Mouse (Mus musculus): Measurements from ENCODE around the gene Rbfox1.

Gene Rbfox1

DNA sequence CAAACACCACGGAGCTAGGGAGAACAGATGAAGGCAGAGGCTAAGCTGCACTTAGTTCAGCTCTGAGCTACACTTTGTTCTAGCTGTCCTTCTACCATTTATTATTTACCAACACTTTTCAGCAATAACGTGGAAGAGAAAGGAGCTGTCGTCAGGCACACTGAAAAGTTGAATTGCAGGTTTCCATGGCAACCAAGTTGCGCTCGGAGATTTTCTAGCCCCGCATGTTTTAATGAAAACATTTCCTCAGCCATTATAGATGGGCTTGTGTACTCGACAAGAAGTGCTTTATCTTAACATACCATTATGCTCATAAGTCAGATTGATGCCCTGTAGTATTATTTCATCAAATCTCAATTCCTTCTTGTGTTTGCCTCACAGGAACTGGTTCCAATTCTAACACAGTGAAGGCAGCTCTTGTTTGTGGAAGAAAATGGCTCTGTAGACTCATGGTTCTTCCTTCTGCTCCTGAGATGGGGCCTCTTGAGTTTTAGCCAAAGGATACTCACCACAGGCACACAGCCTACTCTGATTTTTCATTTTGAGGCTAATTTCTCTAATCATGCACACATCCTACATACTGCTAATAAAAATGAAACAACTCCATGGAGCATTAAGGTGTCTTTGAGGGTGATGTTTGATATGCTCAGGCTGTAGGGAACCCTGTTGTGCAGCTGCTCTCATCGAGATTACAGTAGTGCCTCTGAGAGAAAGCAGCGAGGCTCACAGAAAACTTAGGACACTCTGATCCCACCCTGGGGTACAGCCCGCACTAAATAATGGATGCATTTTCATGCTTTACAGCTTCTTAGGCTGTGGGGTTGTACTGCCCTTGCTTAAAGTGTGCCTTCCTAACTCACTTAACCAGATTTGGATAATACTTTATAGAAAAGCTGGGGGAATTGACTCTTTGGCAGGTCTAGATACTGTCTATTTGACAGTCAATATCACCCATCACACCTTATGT is 107.2 kb downstream of the Rbfox1 start:
- no peak for DNase-seq (ENCODE audit: low read depth, low spot score)

DNA sequence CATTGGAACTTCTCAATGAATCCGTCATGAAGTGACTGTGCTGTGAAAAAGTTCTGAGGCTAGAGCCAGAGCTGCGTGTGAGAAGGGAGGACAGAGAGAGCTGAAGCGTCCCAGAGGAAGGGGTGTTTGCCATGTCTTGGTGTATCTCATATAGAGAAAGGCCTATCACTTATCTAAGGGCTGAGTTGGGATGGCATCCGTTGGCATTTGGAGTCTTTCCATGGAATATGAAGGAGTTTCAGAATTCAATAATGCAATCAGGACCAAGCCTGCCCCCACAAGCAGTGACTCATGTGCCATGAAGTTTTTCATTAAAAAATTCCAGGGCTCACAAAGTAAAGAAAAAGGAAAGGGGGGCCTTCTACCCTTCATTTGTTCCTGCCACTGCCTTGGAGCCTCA is 112.0 kb downstream of the Rbfox1 start:
- DNase-seq (ENCODE audit: low read depth, low spot score), result no peak

DNA sequence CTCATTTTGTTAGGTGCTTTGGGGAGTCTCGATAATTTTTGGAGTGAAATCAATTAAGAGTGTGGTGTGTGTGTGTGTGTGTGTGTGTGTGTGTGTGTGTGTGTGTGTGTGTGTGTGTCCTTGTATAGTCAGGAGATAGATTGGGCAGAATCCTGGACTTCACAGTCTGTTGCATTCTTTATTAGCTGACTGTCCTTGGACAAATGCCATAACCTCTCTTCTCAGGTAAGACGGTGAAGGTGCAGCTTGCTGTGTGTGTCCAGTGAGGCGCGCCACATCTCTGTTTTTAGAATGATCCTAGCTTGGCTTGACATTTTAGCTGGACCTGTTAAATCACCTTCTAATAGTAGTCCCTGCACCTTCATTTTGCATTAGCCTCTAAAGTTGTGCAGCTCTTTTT is 112.5 kb downstream of the Rbfox1 start:
- no peak for DNase-seq (ENCODE audit: low read depth, low spot score)

DNA sequence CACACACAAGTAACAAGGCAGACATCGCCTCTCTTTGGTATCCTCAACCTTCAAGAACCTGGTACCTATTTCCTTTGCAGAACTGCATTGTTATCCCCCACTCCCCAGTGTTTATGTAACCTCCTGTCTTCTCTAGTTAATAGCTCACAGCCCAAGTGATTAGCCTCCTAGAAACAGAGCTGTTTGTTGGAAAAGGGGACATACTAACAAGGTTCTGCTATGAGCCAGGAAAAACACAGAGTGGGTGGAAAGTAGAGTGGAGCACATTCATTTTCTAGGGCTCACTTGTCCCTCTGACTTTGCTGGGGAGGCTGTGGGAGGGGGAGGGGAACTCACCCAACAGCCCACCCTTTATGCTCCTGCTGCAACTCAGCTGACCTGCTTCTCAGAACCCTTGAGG is 114.9 kb downstream of the Rbfox1 start:
- no peak for DNase-seq (ENCODE audit: low read depth, low spot score)

DNA sequence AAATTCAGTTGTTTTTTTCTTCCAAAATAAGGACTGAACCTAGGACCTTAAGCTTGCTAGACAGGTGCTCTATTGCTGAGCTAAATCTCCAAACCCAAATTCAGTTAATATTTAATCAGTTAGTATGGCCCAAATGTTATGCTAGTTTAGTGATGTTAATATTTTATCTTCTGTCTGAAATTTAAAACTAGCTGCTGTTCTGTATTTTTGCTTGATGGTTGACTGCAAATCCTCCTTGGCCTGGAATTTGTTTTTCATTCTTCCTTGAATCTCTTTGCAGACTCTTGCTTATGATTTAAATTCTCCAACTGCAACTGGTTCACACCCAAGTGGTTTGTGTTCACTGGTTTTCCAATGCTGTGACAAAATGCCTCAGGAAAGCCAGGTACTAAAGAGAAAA is 121.8 kb downstream of the Rbfox1 start:
- DNase-seq (ENCODE audit: low read depth, low spot score), result no peak

DNA sequence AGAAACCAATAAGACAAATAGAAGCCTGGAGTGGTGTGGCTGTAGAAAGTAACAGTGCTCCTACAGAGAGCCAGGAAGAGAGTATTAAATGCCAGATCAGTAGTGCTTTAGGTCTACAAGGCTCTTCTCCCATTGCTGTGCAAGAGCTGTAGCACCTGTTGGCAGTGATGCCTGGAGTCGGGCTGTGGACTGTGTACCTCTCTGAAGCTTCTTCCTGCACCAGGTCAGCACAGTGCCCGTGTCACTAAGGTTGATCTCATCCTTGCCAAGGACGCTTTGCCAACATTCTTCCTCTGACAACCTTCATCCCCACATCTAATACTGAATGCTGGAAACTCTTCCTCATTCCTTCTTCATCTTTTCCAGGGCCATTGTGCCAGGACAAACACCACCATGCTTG is 127.7 kb downstream of the Rbfox1 start:
- DNase-seq (ENCODE audit: low read depth, low spot score), result no peak

DNA sequence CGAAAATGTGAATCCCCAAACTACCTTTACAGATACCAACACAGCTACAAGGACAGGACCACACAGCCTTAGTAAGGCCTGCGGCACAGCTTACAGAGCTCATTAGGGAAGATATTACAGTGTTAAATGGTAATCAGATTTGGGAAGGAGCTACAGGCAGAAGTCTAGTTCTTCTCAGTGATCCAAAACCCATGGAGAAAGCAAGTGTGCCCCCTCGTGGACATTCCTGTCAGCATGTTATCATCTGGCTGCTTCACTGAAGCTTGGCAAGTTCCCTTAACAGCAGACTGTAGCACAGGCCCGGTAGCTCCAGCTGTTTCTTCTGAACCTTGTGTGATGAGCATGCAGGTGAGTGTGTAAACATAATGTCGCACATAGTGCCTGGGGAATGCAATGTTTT is 133.5 kb downstream of the Rbfox1 start:
- DNase-seq (ENCODE audit: low read depth, low spot score), result peak; percentile 12

DNA sequence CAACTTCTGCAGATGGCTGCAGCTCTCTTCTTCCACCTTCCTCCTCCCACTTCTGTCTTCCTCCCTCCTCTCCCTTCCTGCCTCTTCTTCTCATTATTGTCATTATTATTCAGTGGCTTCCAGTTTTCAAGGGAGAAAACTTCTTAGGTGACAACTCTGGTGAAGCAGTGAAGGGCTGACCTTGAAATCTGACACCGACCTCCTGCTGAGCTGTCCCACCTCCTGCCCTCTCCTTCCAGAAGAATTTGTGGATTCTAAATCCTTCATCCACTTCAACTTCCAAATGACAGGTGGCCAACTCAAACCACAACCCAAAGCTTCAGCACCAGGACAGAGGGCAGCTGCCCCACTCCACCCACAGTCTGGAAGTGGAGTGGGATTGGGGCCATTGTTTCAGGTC is 134.2 kb downstream of the Rbfox1 start:
- no peak for DNase-seq (ENCODE audit: low read depth, low spot score)

DNA sequence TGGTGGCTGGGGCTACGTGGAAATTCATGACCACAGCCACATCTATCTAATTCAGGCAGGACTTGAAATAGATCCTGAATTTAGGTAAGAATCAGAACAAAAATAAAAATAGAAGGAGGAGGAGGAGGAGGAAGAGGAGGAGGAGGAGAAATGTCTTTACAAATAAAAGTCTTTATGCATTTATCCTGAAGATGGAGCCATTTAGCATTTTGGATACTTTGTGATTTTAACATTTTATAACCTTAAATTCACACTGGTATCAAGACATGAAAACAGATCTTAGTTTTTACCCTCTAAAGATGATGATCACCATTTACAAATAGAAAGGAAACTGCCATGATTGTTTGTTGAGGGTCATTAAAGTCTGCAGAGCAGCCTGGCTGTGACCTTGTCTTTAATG is 146.1 kb downstream of the Rbfox1 start:
- DNase-seq (ENCODE audit: low read depth, low spot score), result no peak

DNA sequence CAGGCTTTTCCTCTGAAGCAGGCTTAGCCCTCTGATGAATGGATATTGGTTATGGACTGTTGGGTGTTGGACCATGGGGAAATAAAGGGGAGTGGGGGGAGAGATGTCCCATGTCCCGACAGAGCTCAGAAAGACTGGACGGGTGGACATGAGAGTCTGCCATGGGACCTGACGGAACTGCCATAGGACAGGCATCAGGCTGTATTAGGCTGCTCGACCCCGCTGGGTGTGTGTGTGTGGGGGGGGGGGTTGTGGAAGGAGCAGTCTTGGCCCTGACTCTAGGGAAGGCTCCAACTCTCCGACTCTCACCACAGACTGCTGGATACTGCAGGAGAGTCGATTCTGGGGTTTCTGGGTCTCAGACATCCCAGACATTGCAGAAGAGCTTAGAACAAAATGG is 147.4 kb downstream of the Rbfox1 start:
- DNase-seq (ENCODE audit: low read depth, low spot score), result no peak

DNA sequence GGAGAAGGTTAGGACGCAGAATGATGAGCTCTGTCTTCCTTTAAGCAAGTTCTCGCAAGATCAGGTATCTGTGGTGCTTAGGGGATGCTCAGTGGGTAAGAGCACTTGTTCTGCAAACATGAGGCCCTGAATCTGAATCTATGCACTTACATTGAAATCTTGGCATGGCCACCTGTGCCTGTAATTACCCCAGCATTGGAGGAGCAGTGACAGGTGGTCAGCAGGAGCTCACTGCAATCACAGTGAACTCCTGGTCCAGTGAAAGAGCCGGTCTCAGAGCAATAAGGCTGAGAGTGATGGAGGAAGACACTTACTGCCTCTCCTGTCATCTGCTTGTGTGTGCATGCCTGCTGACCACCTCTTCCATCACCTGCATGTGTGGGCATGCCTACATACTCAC is 149.7 kb downstream of the Rbfox1 start:
- DNase-seq (ENCODE audit: low read depth, low spot score), result no peak

DNA sequence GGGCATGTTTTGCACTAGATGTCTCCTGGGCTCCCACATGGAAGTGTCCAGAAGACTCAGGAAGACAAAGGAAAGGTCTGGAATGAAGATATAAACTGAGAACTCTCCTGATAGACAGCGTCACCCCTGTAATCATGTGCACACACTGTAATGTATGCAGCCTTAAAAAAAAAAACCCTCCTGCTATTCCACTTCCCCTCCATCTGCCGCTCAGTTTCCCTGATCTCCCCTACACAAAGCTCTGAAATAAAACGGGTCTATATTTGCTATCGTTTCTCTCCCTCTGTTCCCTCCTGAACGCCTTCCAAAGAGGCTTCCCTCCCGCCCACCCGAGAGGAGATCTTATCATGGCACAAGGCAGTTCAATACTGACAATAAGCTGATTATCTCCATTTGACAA is 151.9 kb downstream of the Rbfox1 start:
- no peak for DNase-seq (ENCODE audit: low read depth, low spot score)

DNA sequence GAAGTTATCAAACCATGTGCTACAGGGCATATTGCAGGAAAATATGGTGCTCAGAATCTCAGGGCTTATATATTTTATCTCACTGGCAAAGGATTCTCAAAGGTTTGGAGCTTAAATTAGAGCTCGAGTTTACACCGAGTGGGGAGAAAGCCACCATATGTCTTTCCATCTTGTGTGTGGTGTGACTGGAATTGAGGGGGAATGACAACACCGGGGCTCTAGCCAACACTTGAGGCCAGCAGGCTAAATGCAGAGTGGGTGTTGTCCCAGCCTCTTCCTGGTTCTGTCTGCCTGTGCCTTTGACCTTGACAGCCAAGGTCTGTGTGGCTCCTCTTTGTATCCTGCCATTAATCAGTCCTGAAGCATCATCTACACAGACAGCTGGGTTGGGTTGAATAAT is 157.6 kb downstream of the Rbfox1 start:
- DNase-seq (ENCODE audit: low read depth, low spot score), result no peak

DNA sequence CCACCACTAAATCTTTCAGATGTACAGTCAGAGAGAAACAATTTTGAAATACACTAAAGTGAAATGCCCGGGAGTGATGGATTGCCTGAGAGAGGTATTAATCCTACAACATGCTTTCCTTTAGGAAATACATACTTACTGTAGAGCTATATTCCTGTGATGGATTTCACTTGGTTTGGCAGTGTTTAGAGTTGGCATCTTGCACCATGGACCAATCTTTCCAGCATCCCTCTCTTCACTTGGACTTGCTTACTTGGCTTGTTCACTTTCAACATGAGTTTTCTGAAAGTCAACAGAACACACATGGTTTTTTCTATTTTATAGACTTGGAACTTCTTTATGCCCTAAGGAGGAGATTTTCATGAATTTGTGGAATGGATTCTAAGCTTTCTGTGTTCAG is 163.4 kb downstream of the Rbfox1 start:
- no peak for DNase-seq (ENCODE audit: low read depth, low spot score)

DNA sequence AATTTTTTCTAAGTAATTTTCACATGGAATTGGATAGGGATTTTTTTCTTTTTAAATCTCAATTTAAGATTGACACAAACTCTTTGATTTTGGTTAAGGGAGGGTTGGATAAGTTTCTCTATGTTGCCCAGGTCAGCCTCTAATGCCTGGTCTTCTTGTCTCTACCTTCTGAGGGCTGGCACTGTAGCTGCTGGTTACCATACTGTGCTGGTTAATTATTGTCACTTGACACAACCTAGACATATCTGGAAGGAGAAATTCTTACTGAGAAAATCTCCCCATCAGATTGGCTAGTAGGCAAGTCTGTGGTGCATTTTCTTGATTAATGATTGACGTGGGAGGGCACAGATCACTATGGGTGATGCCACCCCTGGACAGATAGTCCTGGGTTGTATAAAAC is 177.3 kb downstream of the Rbfox1 start:
- no peak for DNase-seq (ENCODE audit: low read depth, low spot score)

DNA sequence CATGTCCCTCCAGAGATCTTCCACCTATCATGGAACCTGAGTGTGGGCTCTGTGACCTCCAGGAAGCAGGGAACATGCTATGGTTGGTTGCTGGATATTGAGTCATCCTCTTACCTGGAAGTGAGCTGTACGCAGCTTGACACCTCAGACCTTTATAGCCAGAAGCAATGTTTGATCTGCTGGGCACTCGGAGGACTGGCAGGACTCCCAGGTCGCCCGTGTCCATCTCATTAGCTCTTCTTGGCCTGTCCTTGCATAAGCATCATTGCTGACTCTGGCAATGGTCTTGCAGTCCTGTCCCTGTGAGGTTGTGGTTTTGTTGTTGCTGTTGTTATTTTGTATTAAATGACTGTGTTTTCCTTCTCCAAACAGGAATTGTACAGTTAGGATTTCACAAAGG is 180.3 kb downstream of the Rbfox1 start:
- no peak for DNase-seq (ENCODE audit: low read depth, low spot score)

DNA sequence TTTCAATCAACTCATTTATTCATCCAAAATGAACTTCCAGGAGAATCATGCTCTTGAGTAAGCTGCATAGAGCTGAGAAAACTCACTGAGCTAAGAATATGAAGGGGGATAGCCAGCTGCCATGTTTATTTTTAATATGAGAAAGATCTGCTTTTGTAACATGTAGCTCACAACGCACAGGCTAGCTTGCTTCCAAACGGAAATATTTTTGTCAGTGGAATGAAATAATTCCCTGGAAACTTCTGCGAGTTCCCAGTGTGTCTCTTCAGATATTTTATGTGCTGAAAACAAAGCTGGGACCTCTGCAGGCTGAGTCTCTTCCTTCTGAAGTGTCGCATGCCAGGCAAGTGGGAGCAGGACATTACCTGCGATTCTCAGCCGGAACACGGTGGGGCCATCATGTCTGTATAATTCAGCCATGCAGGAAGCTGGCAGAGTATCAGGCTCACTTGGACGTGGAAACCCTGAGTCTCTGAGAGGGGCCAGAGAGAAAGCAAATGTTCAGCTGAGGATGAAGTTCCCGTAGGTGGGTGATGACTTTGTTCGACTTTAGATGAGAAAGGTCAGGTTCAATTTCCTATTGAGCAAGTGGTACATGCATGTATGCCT is 190.4 kb downstream of the Rbfox1 start:
- DNase-seq (ENCODE audit: low read depth, low spot score), result no peak

DNA sequence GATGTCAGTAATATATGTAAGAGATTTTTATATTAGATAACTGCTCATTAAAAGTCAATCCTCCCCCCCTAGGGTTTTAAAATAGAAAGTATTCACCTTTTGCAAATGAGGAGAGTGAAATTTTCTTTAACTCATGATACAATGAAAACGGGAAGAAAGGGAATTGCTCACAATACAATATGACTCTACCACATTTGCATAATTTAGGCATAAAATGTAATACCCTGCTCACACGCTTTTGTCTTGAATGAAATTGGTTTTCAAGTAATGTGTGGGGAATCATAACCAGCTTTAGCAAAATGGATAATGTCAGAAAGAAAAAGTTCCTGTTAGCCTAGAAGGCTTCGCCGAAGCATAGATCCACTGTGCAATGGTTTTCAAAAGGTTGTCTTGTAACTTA is 193.9 kb downstream of the Rbfox1 start:
- DNase-seq (ENCODE audit: low read depth, low spot score), result no peak

DNA sequence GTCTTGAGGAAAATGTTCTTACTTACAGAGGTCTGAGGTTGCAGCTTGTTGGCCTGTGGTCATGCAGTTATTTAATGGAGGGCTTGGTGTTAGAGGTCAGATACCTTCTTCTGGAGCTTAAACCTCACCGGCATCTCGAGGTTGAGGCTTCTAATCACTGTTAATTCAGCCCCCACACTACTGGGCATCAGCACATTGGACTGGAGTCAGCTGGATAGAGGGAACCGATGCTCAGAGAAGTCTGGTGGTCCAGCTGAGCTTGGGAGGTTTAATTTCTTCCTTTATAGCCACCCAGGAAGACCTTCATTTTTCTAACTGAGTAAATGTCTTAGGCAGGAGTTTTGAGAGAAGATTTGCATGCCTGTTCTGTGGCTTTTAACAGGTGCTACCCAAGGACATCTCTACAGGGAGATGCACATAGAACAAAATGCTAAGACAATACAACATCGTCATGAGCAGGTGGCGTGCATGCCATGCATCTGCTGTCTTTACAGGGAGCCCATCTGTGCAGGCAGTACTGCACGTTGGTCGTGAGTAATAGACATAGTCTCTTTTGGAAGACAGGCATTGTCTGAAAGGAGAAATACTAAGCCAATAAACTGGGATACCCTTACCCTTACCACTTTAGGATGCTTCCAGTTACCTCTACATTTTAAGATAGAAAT is 199.7 kb downstream of the Rbfox1 start:
- no peak for DNase-seq (ENCODE audit: low read depth, low spot score)

DNA sequence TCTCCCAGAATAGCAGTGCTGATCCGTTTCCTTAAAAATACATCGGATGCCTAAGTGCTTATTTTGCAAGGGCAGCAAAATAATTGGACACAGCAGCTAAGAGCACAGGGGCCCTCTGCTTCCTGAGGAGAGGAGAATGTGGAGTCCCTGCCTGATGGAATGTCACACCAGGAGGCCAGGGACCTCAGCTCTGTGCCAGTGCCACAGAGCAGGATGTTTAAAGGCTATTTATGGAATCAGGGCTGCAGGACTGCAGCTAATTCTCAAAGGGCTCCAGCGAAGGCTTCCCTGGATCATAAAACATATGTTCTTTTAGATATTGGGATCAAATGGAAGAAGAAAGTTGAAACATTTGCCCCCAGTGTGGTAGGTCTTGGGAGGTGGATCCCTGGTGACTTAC is 201.0 kb downstream of the Rbfox1 start:
- DNase-seq (ENCODE audit: low read depth, low spot score), result no peak

DNA sequence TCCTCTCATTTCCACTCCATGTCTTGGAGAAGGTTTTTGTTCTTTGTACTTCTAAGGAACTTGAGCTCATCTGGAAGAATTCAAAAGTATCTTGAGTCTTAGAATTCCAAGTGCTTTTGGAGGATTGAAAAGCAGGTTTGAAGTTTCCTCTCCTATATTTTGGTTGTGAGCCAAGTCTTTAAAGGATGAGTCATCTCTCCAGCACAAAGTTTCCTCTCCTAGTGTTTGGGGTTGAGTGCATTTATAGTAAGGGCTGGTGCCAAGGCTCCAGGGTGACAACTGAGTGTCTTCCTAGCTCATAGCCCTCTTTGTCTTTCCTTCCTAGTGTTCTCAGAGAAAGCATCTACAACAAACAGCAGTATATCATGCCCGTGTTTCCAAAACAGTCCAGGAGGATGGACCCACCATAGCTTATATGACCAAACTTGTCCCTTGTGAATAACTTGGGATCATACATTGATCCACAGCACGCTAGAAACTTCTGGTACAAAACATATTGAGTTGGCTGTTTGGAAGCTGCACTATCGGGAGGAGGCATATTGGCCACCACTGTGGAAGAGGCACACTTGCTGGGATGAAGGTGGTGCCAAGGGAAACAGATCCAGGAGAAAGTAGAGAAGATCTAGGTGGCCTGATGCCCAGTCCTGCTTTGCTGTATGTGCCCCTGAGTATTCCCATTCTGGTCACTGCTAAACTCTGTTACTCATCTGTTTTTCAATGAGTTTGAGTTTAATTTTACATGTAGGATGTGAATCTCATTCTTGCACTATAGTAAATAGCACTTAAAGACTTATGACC is 206.4 kb downstream of the Rbfox1 start:
- no peak for DNase-seq (ENCODE audit: low read depth, low spot score)
